Comparison of ENCODE assay signal across 10 mouse cellular contexts in genomic region chr8:48450397-48451246, GRCm38 (mm10).
DNase-seq lines count a peak whose midpoint lies in the region; ATAC-seq and TF ChIP-seq lines count a peak whose summit lies in the region.
"Had no signal": no experiment of that assay in that cellular context is flagged by ENCODE, and none has a peak within 500 bp of the region (broad histone marks: within the 10 kb centered on the region; RNA-seq: fewer than 3 reads in every experiment).

No protein-coding gene starts in this region.

- WGBS in forebrain, embryonic 11.5 days, result 53% methylated on average over 23 of the region's 23 CpGs
- WGBS in heart, embryonic 16.5 days, result 58% methylated on average over 23 of the region's 23 CpGs
- 46% methylated on average over 23 of the region's 23 CpGs for WGBS in midbrain, embryonic 13.5 days
- 70% methylated on average over 23 of the region's 23 CpGs for WGBS in kidney, embryonic 16.5 days

- no peak for TF ChIP-seq CTCF in left cerebral cortex, adult 2 months (IDR thresholded peaks at IDR 0.05)

- intact Hi-C loops in left cerebral cortex, adult 2 months (cut with DNase I), result no loop called here
- intact Hi-C loops in left cerebral cortex, postnatal 10 days (cut with DNase I), result no loop called here

- DNase-seq in left cerebral cortex, adult 2 months (ENCODE audit: extremely low spot score in 1 of 2, low spot score in 2 of 2), result no peak
- no peak for DNase-seq in left cerebral cortex, postnatal 10 days (ENCODE audit: extremely low spot score in 1 of 2, low spot score in 2 of 2)
- DNase-seq in forebrain, embryonic 11.5 days (ENCODE audit: low spot score), result no peak
- no peak for DNase-seq in thymus, postnatal 10 days (ENCODE audit: low spot score in 2 of 2)
- DNase-seq: cerebellum, postnatal 14 days had no signal

- H3K9ac ChIP-seq in forebrain, embryonic 11.5 days (ENCODE audit: low read length), result no peak overlapping the region; the same call in none of the 2 replicates
- peak overlapping the region; percentile 20; the same call in 1 of the 2 replicates for H3K9ac ChIP-seq in heart, embryonic 16.5 days (ENCODE audit: low read length)
- H3K9ac ChIP-seq in midbrain, embryonic 13.5 days (replicated peaks), result no peak overlapping the region
- no peak overlapping the region for H3K9ac ChIP-seq in kidney, embryonic 16.5 days (replicated peaks; ENCODE audit: low read length)

- peaks cover 8% of the 10 kb centered on the region; the same call in 1 of the 2 replicates for H3K4me1 ChIP-seq in forebrain, embryonic 11.5 days (replicated peaks; ENCODE audit: control insufficient read depth, insufficient read depth, low read length)
- H3K4me1 ChIP-seq in heart, embryonic 16.5 days (ENCODE audit: control insufficient read depth, insufficient read depth, low read length), result peaks cover 12% of the 10 kb centered on the region
- peaks cover 41% of the 10 kb centered on the region for H3K4me1 ChIP-seq in midbrain, embryonic 13.5 days (replicated peaks)
- H3K4me1 ChIP-seq in kidney, embryonic 16.5 days (ENCODE audit: insufficient read depth, low read length), result peaks cover 22% of the 10 kb centered on the region

- peak overlapping the region; percentile 24 for H3K4me3 ChIP-seq in left cerebral cortex, adult 2 months
- H3K4me3 ChIP-seq in forebrain, embryonic 11.5 days (ENCODE audit: low read depth, low read length), result no peak overlapping the region
- H3K4me3 ChIP-seq in heart, embryonic 16.5 days (ENCODE audit: low read length), result no peak overlapping the region
- H3K4me3 ChIP-seq in midbrain, embryonic 13.5 days (replicated peaks), result no peak overlapping the region
- H3K4me3 ChIP-seq in kidney, embryonic 16.5 days (ENCODE audit: low read length), result no peak overlapping the region

- no peak overlapping the region for H3K27ac ChIP-seq in left cerebral cortex, adult 2 months
- H3K27ac ChIP-seq in forebrain, embryonic 11.5 days (ENCODE audit: low read depth, low read length), result no peak overlapping the region
- H3K27ac ChIP-seq in heart, embryonic 16.5 days (ENCODE audit: low read length), result no peak overlapping the region
- no peak overlapping the region for H3K27ac ChIP-seq in midbrain, embryonic 13.5 days
- H3K27ac ChIP-seq in kidney, embryonic 16.5 days (ENCODE audit: low read length), result no peak overlapping the region

- no peaks in the 10 kb centered on the region for H3K27me3 ChIP-seq in forebrain, embryonic 11.5 days (ENCODE audit: control insufficient read depth, insufficient read depth, low read length)
- no peaks in the 10 kb centered on the region for H3K27me3 ChIP-seq in heart, embryonic 16.5 days (ENCODE audit: control insufficient read depth, insufficient read depth, low read length)
- 0 out of 2 replicates have a peak, but pooled peaks cover 11% of the 10 kb centered on the region for H3K27me3 ChIP-seq in midbrain, embryonic 13.5 days
- H3K27me3 ChIP-seq in kidney, embryonic 16.5 days (ENCODE audit: insufficient read depth, low read length), result no peaks in the 10 kb centered on the region

- 0 out of 2 replicates have a peak overlapping the region, but pooled peaks have one; percentile 5 for H3K4me2 ChIP-seq in forebrain, embryonic 11.5 days (ENCODE audit: low read depth, low read length, severe bottlenecking)
- peak overlapping the region; percentile 46 for H3K4me2 ChIP-seq in heart, embryonic 16.5 days (ENCODE audit: low read depth, low read length)
- H3K4me2 ChIP-seq in midbrain, embryonic 13.5 days (replicated peaks), result peak overlapping the region; percentile 26
- H3K4me2 ChIP-seq in kidney, embryonic 16.5 days (replicated peaks; ENCODE audit: low read depth, low read length), result no peak overlapping the region
- H3K4me2 ChIP-seq: liver, embryonic 11.5 days had no signal

- no peak for ATAC-seq in forebrain, embryonic 11.5 days (replicated peaks; ENCODE audit: low FRiP score)
- no peak for ATAC-seq in heart, embryonic 16.5 days (replicated peaks; ENCODE audit: extremely low read depth, insufficient read depth, low FRiP score)
- no peak for ATAC-seq in midbrain, embryonic 13.5 days
- ATAC-seq in erythroid progenitor cell, adult 5-6 weeks (replicated peaks; ENCODE audit: low FRiP score, poor library complexity, severe bottlenecking), result no peak
- no peak for ATAC-seq in kidney, embryonic 16.5 days (ENCODE audit: low FRiP score, low TSS enrichment)

- no peaks in the 10 kb centered on the region for H3K36me3 ChIP-seq in forebrain, embryonic 11.5 days (ENCODE audit: control insufficient read depth, insufficient read depth, low read length)
- no peaks in the 10 kb centered on the region for H3K36me3 ChIP-seq in heart, embryonic 16.5 days (ENCODE audit: control insufficient read depth, insufficient read depth)
- H3K36me3 ChIP-seq in midbrain, embryonic 13.5 days, result no peaks in the 10 kb centered on the region
- no peaks in the 10 kb centered on the region for H3K36me3 ChIP-seq in kidney, embryonic 16.5 days (ENCODE audit: insufficient read depth, low read length)

- H3K9me3 ChIP-seq in forebrain, embryonic 11.5 days (ENCODE audit: control insufficient read depth, low read length), result no peaks in the 10 kb centered on the region
- no peaks in the 10 kb centered on the region for H3K9me3 ChIP-seq in heart, embryonic 16.5 days (replicated peaks; ENCODE audit: control insufficient read depth, low read length)
- H3K9me3 ChIP-seq in midbrain, embryonic 13.5 days, result no peaks in the 10 kb centered on the region
- no peaks in the 10 kb centered on the region for H3K9me3 ChIP-seq in kidney, embryonic 16.5 days (ENCODE audit: low read length)
